Mouse (Mus musculus): Measurements from ENCODE around the gene Prrg2. TPM values are rescaled to one million over a fixed set of nuclear protein-coding genes. Genes with fewer than 3 reads are reported as not detected.
A peak's percentile ranks its signal among the peaks of the same experiment; 100 is the strongest.

Gene Prrg2
- total and polyA plus RNA-seq, 3 experiments: 5.5 to 23.6 (median 6.2) TPM

GRCm38 (mm10) chr7:45073171-45073707, 10.8 kb upstream of the Prrg2 start:
- intact Hi-C loops (cut with DNase I): no loop called here
- Histone ChIP-seq H3K79me2 (replicated peaks; ENCODE audit: control insufficient read depth, insufficient read depth, low read length) (no peaks in the 10 kb centered on the region; the same call in 1 of the 2 replicates), H3K36me3 (ENCODE audit: control insufficient read depth, insufficient read depth, low read length) (no peaks in the 10 kb centered on the region), H3K4me1 (ENCODE audit: control insufficient read depth, insufficient read depth, low read length) (peaks cover 3% of the 10 kb centered on the region; the same call in 1 of the 2 replicates), H3K9ac (ENCODE audit: low read depth, low read length) (no peak overlapping the region), H3K27me3 (ENCODE audit: control insufficient read depth, insufficient read depth, low read length) (no peaks in the 10 kb centered on the region), H3K4me3 (no peak overlapping the region), H3K27ac (no peak overlapping the region)
- TF ChIP-seq EP300 (IDR thresholded peaks at IDR 0.05; ENCODE audit: insufficient read depth, low read depth, low read length) (no peak), CTCF (IDR thresholded peaks at IDR 0.05) (no peak), POLR2A (IDR thresholded peaks at IDR 0.05; ENCODE audit: insufficient read depth, low read depth, low read length) (no peak)
- no peak for DNase-seq
- 69% methylated on average over 7 of the region's 7 CpGs for WGBS

GRCm38 (mm10) chr7:45072230-45072629, 9.8 kb upstream of the Prrg2 start:
- intact Hi-C loops (cut with DNase I): no loop called here
- no peaks in the 10 kb centered on the region for H3K36me3 ChIP-seq (ENCODE audit: control insufficient read depth, insufficient read depth, low read length)
- WGBS: 79% methylated on average over 2 of the region's 2 CpGs
- no peaks in the 10 kb centered on the region for H3K27me3 ChIP-seq (ENCODE audit: control insufficient read depth, insufficient read depth, low read length)
- no peak overlapping the region for H3K4me3 ChIP-seq
- DNase-seq: no peak
- no peak for TF ChIP-seq EP300 (IDR thresholded peaks at IDR 0.05; ENCODE audit: insufficient read depth, low read depth, low read length)
- TF ChIP-seq CTCF (IDR thresholded peaks at IDR 0.05): peak; percentile 47
- H3K79me2 ChIP-seq (replicated peaks; ENCODE audit: control insufficient read depth, insufficient read depth, low read length): no peaks in the 10 kb centered on the region; the same call in 1 of the 2 replicates
- H3K9ac ChIP-seq (ENCODE audit: low read depth, low read length): no peak overlapping the region
- H3K27ac ChIP-seq: no peak overlapping the region
- H3K4me1 ChIP-seq (ENCODE audit: control insufficient read depth, insufficient read depth, low read length): peaks cover 3% of the 10 kb centered on the region; the same call in 1 of the 2 replicates

- no peaks in the 10 kb centered on the region for H3K36me3 ChIP-seq (ENCODE audit: control insufficient read depth, insufficient read depth, low read length)
- TF ChIP-seq EP300 (IDR thresholded peaks at IDR 0.05; ENCODE audit: insufficient read depth, low read depth, low read length) (no peak), POLR2A (IDR thresholded peaks at IDR 0.05; ENCODE audit: insufficient read depth, low read depth, low read length) (no peak), CTCF (IDR thresholded peaks at IDR 0.05) (no peak)
- intact Hi-C loops (cut with DNase I): no loop called here
- no peaks in the 10 kb centered on the region for H3K27me3 ChIP-seq (ENCODE audit: control insufficient read depth, insufficient read depth, low read length)
- no peaks in the 10 kb centered on the region for H3K4me1 ChIP-seq (ENCODE audit: control insufficient read depth, insufficient read depth, low read length)
- H3K79me2 ChIP-seq (replicated peaks; ENCODE audit: control insufficient read depth, insufficient read depth, low read length): no peaks in the 10 kb centered on the region; the same call in 1 of the 2 replicates
- no peak overlapping the region for H3K27ac ChIP-seq
- H3K4me3 ChIP-seq: no peak overlapping the region
- DNase-seq: no peak
- no peak overlapping the region for H3K9ac ChIP-seq (ENCODE audit: low read depth, low read length)
- WGBS: 78% methylated on average over 2 of the region's 2 CpGs
Measured at GRCm38 (mm10) chr7:45069671-45070070, 7.2 kb upstream of the Prrg2 start.

GRCm38 (mm10) chr7:45068000-45068318, 5.5 kb upstream of the Prrg2 start:
- TF ChIP-seq EP300 (IDR thresholded peaks at IDR 0.05; ENCODE audit: insufficient read depth, low read depth, low read length) (no peak), POLR2A (IDR thresholded peaks at IDR 0.05; ENCODE audit: insufficient read depth, low read depth, low read length) (no peak), CTCF (IDR thresholded peaks at IDR 0.05) (peak; percentile 81)
- no peak overlapping the region for H3K4me3 ChIP-seq
- no peak overlapping the region for H3K27ac ChIP-seq
- H3K27me3 ChIP-seq (ENCODE audit: control insufficient read depth, insufficient read depth, low read length): no peaks in the 10 kb centered on the region
- H3K9ac ChIP-seq (ENCODE audit: low read depth, low read length): no peak overlapping the region
- WGBS: 19% methylated on average over 5 of the region's 5 CpGs
- no peaks in the 10 kb centered on the region; the same call in 1 of the 2 replicates for H3K79me2 ChIP-seq (replicated peaks; ENCODE audit: control insufficient read depth, insufficient read depth, low read length)
- peak in 1 of 2 experiments; percentile 54 for DNase-seq
- intact Hi-C loops (cut with DNase I): loop anchor here (1.0 kb wide), 1 partner anchor 85 kb away; no protein-coding TSS in a partner anchor
- H3K4me1 ChIP-seq (ENCODE audit: control insufficient read depth, insufficient read depth, low read length): no peaks in the 10 kb centered on the region
- no peaks in the 10 kb centered on the region for H3K36me3 ChIP-seq (ENCODE audit: control insufficient read depth, insufficient read depth, low read length)

- Histone ChIP-seq H3K4me1 (ENCODE audit: control insufficient read depth, insufficient read depth, low read length) (no peaks in the 10 kb centered on the region), H3K79me2 (replicated peaks; ENCODE audit: control insufficient read depth, insufficient read depth, low read length) (no peaks in the 10 kb centered on the region; the same call in 1 of the 2 replicates), H3K27me3 (ENCODE audit: control insufficient read depth, insufficient read depth, low read length) (no peaks in the 10 kb centered on the region), H3K36me3 (ENCODE audit: control insufficient read depth, insufficient read depth, low read length) (no peaks in the 10 kb centered on the region), H3K4me3 (no peak overlapping the region), H3K9ac (ENCODE audit: low read depth, low read length) (no peak overlapping the region), H3K27ac (no peak overlapping the region)
- 77% methylated on average over 4 of the region's 4 CpGs for WGBS
- intact Hi-C loops (cut with DNase I): no loop called here
- no peak for TF ChIP-seq CTCF (IDR thresholded peaks at IDR 0.05)
- no peak for TF ChIP-seq POLR2A (IDR thresholded peaks at IDR 0.05; ENCODE audit: insufficient read depth, low read depth, low read length)
- no peak for TF ChIP-seq EP300 (IDR thresholded peaks at IDR 0.05; ENCODE audit: insufficient read depth, low read depth, low read length)
- no peak for DNase-seq
Measured at GRCm38 (mm10) chr7:45067190-45067999, 4.9 kb upstream of the Prrg2 start.

GRCm38 (mm10) chr7:45061532-45062075, 873 bp downstream of the Prrg2 start:
- Histone ChIP-seq H3K27me3 (ENCODE audit: control insufficient read depth, insufficient read depth, low read length) (no peaks in the 10 kb centered on the region), H3K4me3 (peak overlapping the region; percentile 91), H3K27ac (peak overlapping the region; percentile 99), H3K79me2 (replicated peaks; ENCODE audit: control insufficient read depth, insufficient read depth, low read length) (no peaks in the 10 kb centered on the region; the same call in 1 of the 2 replicates), H3K4me1 (ENCODE audit: control insufficient read depth, insufficient read depth, low read length) (peaks cover 4% of the 10 kb centered on the region; the same call in 1 of the 2 replicates), H3K9ac (ENCODE audit: low read depth, low read length) (0 out of 2 replicates have a peak overlapping the region, but pooled peaks have one; percentile 48), H3K36me3 (ENCODE audit: control insufficient read depth, insufficient read depth, low read length) (no peaks in the 10 kb centered on the region)
- DNase-seq: no peak
- 17% methylated on average over 11 of the region's 11 CpGs for WGBS
- intact Hi-C loops (cut with DNase I): no loop called here
- TF ChIP-seq EP300 (IDR thresholded peaks at IDR 0.05; ENCODE audit: insufficient read depth, low read depth, low read length) (no peak), CTCF (IDR thresholded peaks at IDR 0.05) (no peak), POLR2A (IDR thresholded peaks at IDR 0.05; ENCODE audit: insufficient read depth, low read depth, low read length) (no peak)

Data from heart, adult 2 months (tissue).